Mouse (Mus musculus) forebrain, embryonic 15.5 days (tissue): Measurements from ENCODE around the gene Amy2a2. TPM values are rescaled to one million over a fixed set of nuclear protein-coding genes. Genes with fewer than 3 reads are reported as not detected.
"Not testable (repeated sequence)": the region's sequence is repeated elsewhere in the genome, so short reads cannot be mapped to it uniquely, and the experiment has no call there.

Experiments used
- ATAC-seq: fragments of 200-750 bp; cut with Nextera tagmentation; replicated peaks from 2 replicates; pipeline ENCODE4 v1.8.0; 2017; ENCODE audit warnings: mild to moderate bottlenecking, moderate TSS enrichment, moderate library complexity
- H3K27ac ChIP-seq: fragments of 300-500 bp; sonication (generic); replicated peaks from 2 replicates; pipeline ENCODE4 v1.5.1; 2015; ENCODE audit warnings: mild to moderate bottlenecking, inconsistent platforms
- H3K27me3 ChIP-seq: fragments of 300-500 bp; sonication (generic); 2 replicates; pipeline ENCODE4 v1.6.1; 2015; ENCODE audit warnings: inconsistent platforms
- H3K36me3 ChIP-seq: fragments of 300-500 bp; sonication (generic); 2 replicates; pipeline ENCODE4 v1.6.1; 2015; ENCODE audit warnings: mild to moderate bottlenecking, inconsistent platforms
- H3K4me1 ChIP-seq: fragments of 300-500 bp; sonication (generic); 2 replicates; pipeline ENCODE4 v1.6.1; 2015; ENCODE audit warnings: inconsistent platforms
- H3K4me2 ChIP-seq: fragments of 300-500 bp; sonication (generic); replicated peaks from 2 replicates; pipeline ENCODE4 v1.6.1; 2015; ENCODE audit warnings: mild to moderate bottlenecking, inconsistent platforms
- H3K4me3 ChIP-seq: fragments of 300-500 bp; sonication (generic); 2 replicates; pipeline ENCODE4 v1.5.1; 2015; ENCODE audit warnings: mild to moderate bottlenecking, inconsistent platforms
- H3K9ac ChIP-seq: fragments of 300-500 bp; sonication (generic); replicated peaks from 2 replicates; pipeline ENCODE4 v1.6.1; 2015; ENCODE audit warnings: mild to moderate bottlenecking, inconsistent platforms
- H3K9me3 ChIP-seq: fragments of 300-500 bp; sonication (generic); 2 replicates; pipeline ENCODE4 v1.6.1; 2016; ENCODE audit warnings: inconsistent platforms
- WGBS: fragments of 180-500 bp; shearing (Covaris S2); methylation state at CpG from one replicate; pipeline ENCODE4 v1.1.7; 2015; ENCODE audit warnings: mixed read lengths; 5-methylcytosine and 5-hydroxymethylcytosine counted together
- polyA plus RNA-seq: library from polyadenylated mRNA; unstranded; fragments of >200 nt; fragmentation: Nextera tagmentation; extraction: Ambion mirVana; gene quantifications from 2 replicates; pipeline ENCODE4 v1.2.1, GENCODE M21; 2015

Amy2a2 gene
- not detected in 2 replicates for polyA plus RNA-seq

DNA sequence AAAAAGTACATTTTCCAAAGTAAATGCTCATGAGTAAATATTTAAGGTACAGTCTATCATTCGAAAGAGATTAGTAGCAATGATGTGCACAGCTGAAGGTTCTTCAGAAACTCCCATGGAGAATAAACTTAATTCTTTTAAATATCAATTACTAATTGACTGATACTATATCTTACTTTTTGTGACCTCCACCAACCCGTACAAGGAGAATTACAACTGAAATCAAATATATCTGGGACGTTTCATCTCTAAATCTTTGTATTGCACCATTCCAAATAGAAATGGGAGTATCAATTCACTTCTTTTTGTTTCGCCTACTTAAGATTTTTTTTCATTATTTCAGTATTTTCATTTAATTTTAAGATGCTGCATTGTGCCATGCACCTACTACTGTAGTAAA is at the start of gene Amy2a2:
Gene Amy2a2, minus strand, starts transcription at position 101 of the 400 bp plus-strand sequence.
- H3K27ac ChIP-seq, H3K27me3 ChIP-seq, H3K9me3 ChIP-seq, H3K9ac ChIP-seq, H3K4me1 ChIP-seq, ATAC-seq, H3K36me3 ChIP-seq, H3K4me2 ChIP-seq, H3K4me3 ChIP-seq: not testable (repeated sequence)
- no CpG with 5 or more reads among the region's 4 CpGs for WGBS

GRCm38 (mm10) chr3:113345484-113345883 is 11.0 kb downstream of the Amy2a2 start:
- ATAC-seq, H3K27me3 ChIP-seq, H3K4me1 ChIP-seq, H3K4me3 ChIP-seq, H3K36me3 ChIP-seq, H3K27ac ChIP-seq, H3K9ac ChIP-seq, H3K9me3 ChIP-seq, H3K4me2 ChIP-seq: not testable (repeated sequence)

- H3K9me3 ChIP-seq, H3K27ac ChIP-seq, H3K9ac ChIP-seq, ATAC-seq, H3K4me2 ChIP-seq, H3K4me3 ChIP-seq, H3K36me3 ChIP-seq, H3K4me1 ChIP-seq, H3K27me3 ChIP-seq: not testable (repeated sequence)
- WGBS, result no CpG with 5 or more reads among the region's 4 CpGs
Measured at GRCm38 (mm10) chr3:113323952-113324351, 32.5 kb downstream of the Amy2a2 start, which contains the start of gene Amy2a3. TSS of gene Amy2a3 (minus strand) at chr3:113324052.

GRCm38 (mm10) chr3:113312937-113313336 is 43.5 kb downstream of the Amy2a2 start:
- not testable (repeated sequence) for H3K4me1 ChIP-seq, H3K4me2 ChIP-seq, H3K9me3 ChIP-seq, H3K36me3 ChIP-seq, H3K4me3 ChIP-seq, H3K27ac ChIP-seq, H3K27me3 ChIP-seq, H3K9ac ChIP-seq, ATAC-seq
- WGBS, result no CpG with 5 or more reads among the region's 3 CpGs

Other genes with a start within 250 kb of the Amy2a2 start
- gene Amy2a5, start 97.8 kb downstream of the Amy2a2 start, polyA plus RNA-seq, result not detected in 2 replicates
- gene Amy2a4, start 65.2 kb downstream of the Amy2a2 start, polyA plus RNA-seq, result not detected in 2 replicates
- not detected in 2 replicates for gene Amy2a3, start 32.6 kb downstream of the Amy2a2 start, polyA plus RNA-seq
- not detected in 2 replicates for gene Amy2a1, start 175.8 kb upstream of the Amy2a2 start, polyA plus RNA-seq